Mouse (Mus musculus): Measurements from ENCODE around the gene Fpgs. TPM values are rescaled to one million over a fixed set of nuclear protein-coding genes. Genes with fewer than 3 reads are reported as not detected.

Gene Fpgs
- polyA plus RNA-seq, 1 experiment from 2014 or later = 15.3 TPM

GRCm38 (mm10) chr2:32685807-32686206, 18.1 kb downstream of the Fpgs start:
- no peaks in the 10 kb centered on the region for H3K27me3 ChIP-seq (ENCODE audit: control insufficient read depth, insufficient read depth, low read length)
- H3K4me2 ChIP-seq (ENCODE audit: low read length) = no peak overlapping the region
- H3K4me1 ChIP-seq (ENCODE audit: control insufficient read depth, insufficient read depth, low read length) = no peaks in the 10 kb centered on the region
- no peak overlapping the region for H3K9ac ChIP-seq (replicated peaks; ENCODE audit: low read length)
- peaks cover 57% of the 10 kb centered on the region for H3K36me3 ChIP-seq (ENCODE audit: control insufficient read depth, insufficient read depth, low read length)
- H3K27ac ChIP-seq (replicated peaks; ENCODE audit: low read depth, low read length) = no peak overlapping the region
- H3K4me3 ChIP-seq (replicated peaks; ENCODE audit: low read depth, low read length) = no peak overlapping the region
- no peak for DNase-seq
- no peak for ATAC-seq (ENCODE audit: low FRiP score, low TSS enrichment)
- no peaks in the 10 kb centered on the region for H3K9me3 ChIP-seq (ENCODE audit: control insufficient read depth, low read length)
- WGBS = 97% methylated on average over 3 of the region's 3 CpGs

- no peak for DNase-seq
- Histone ChIP-seq H3K9me3 (ENCODE audit: control insufficient read depth, low read length) (no peaks in the 10 kb centered on the region), H3K27me3 (ENCODE audit: control insufficient read depth, insufficient read depth, low read length) (no peaks in the 10 kb centered on the region), H3K4me1 (ENCODE audit: control insufficient read depth, insufficient read depth, low read length) (no peaks in the 10 kb centered on the region), H3K9ac (replicated peaks; ENCODE audit: low read length) (no peak overlapping the region), H3K36me3 (ENCODE audit: control insufficient read depth, insufficient read depth, low read length) (peaks cover 57% of the 10 kb centered on the region), H3K27ac (replicated peaks; ENCODE audit: low read depth, low read length) (no peak overlapping the region), H3K4me2 (ENCODE audit: low read length) (no peak overlapping the region), H3K4me3 (replicated peaks; ENCODE audit: low read depth, low read length) (no peak overlapping the region)
- ATAC-seq (ENCODE audit: low FRiP score, low TSS enrichment) = no peak
- 95% methylated on average over 15 of the region's 15 CpGs for WGBS
Observed at GRCm38 (mm10) chr2:32684681-32685428, 19.1 kb downstream of the Fpgs start.

GRCm38 (mm10) chr2:32683701-32684100, 20.2 kb downstream of the Fpgs start:
- Histone ChIP-seq H3K9ac (replicated peaks; ENCODE audit: low read length) (no peak overlapping the region), H3K4me3 (replicated peaks; ENCODE audit: low read depth, low read length) (no peak overlapping the region), H3K27me3 (ENCODE audit: control insufficient read depth, insufficient read depth, low read length) (no peaks in the 10 kb centered on the region), H3K27ac (replicated peaks; ENCODE audit: low read depth, low read length) (no peak overlapping the region), H3K4me1 (ENCODE audit: control insufficient read depth, insufficient read depth, low read length) (no peaks in the 10 kb centered on the region), H3K36me3 (ENCODE audit: control insufficient read depth, insufficient read depth, low read length) (peaks cover 57% of the 10 kb centered on the region), H3K4me2 (ENCODE audit: low read length) (no peak overlapping the region), H3K9me3 (ENCODE audit: control insufficient read depth, low read length) (no peaks in the 10 kb centered on the region)
- WGBS = 94% methylated on average over 10 of the region's 10 CpGs
- ATAC-seq (ENCODE audit: low FRiP score, low TSS enrichment) = no peak
- DNase-seq = no peak

- no peak for ATAC-seq (ENCODE audit: low FRiP score, low TSS enrichment)
- Histone ChIP-seq H3K4me1 (ENCODE audit: control insufficient read depth, insufficient read depth, low read length) (no peaks in the 10 kb centered on the region), H3K4me3 (replicated peaks; ENCODE audit: low read depth, low read length) (no peak overlapping the region), H3K36me3 (ENCODE audit: control insufficient read depth, insufficient read depth, low read length) (peaks cover 54% of the 10 kb centered on the region), H3K9ac (replicated peaks; ENCODE audit: low read length) (0 out of 2 replicates have a peak overlapping the region, but pooled peaks have one; percentile 9), H3K27me3 (ENCODE audit: control insufficient read depth, insufficient read depth, low read length) (no peaks in the 10 kb centered on the region), H3K4me2 (ENCODE audit: low read length) (no peak overlapping the region), H3K9me3 (ENCODE audit: control insufficient read depth, low read length) (no peaks in the 10 kb centered on the region), H3K27ac (replicated peaks; ENCODE audit: low read depth, low read length) (no peak overlapping the region)
- DNase-seq = no peak
- WGBS = 83% methylated on average over 14 of the region's 14 CpGs
Observed at GRCm38 (mm10) chr2:32682721-32683417, 21.1 kb downstream of the Fpgs start.

- WGBS = 68% methylated on average over 6 of the region's 6 CpGs
- H3K27ac ChIP-seq (replicated peaks; ENCODE audit: low read depth, low read length) = no peak overlapping the region
- H3K27me3 ChIP-seq (ENCODE audit: control insufficient read depth, insufficient read depth, low read length) = no peaks in the 10 kb centered on the region
- DNase-seq (no peak), ATAC-seq (ENCODE audit: low FRiP score, low TSS enrichment) (no peak)
- no peak overlapping the region for H3K4me2 ChIP-seq (ENCODE audit: low read length)
- no peaks in the 10 kb centered on the region for H3K4me1 ChIP-seq (ENCODE audit: control insufficient read depth, insufficient read depth, low read length)
- H3K36me3 ChIP-seq (ENCODE audit: control insufficient read depth, insufficient read depth, low read length) = peaks cover 45% of the 10 kb centered on the region
- H3K9ac ChIP-seq (replicated peaks; ENCODE audit: low read length) = no peak overlapping the region
- H3K4me3 ChIP-seq (replicated peaks; ENCODE audit: low read depth, low read length) = no peak overlapping the region
- H3K9me3 ChIP-seq (ENCODE audit: control insufficient read depth, low read length) = no peaks in the 10 kb centered on the region
Observed at GRCm38 (mm10) chr2:32681754-32682153, 22.2 kb downstream of the Fpgs start.

- 86% methylated on average over 19 of the region's 19 CpGs for WGBS
- DNase-seq (no peak), ATAC-seq (ENCODE audit: low FRiP score, low TSS enrichment) (no peak)
- no peaks in the 10 kb centered on the region for H3K9me3 ChIP-seq (ENCODE audit: control insufficient read depth, low read length)
- no peaks in the 10 kb centered on the region for H3K27me3 ChIP-seq (ENCODE audit: control insufficient read depth, insufficient read depth, low read length)
- H3K4me2 ChIP-seq (ENCODE audit: low read length) = no peak overlapping the region
- H3K4me1 ChIP-seq (ENCODE audit: control insufficient read depth, insufficient read depth, low read length) = no peaks in the 10 kb centered on the region
- H3K36me3 ChIP-seq (ENCODE audit: control insufficient read depth, insufficient read depth, low read length) = peaks cover 39% of the 10 kb centered on the region
- no peak overlapping the region for H3K9ac ChIP-seq (replicated peaks; ENCODE audit: low read length)
- no peak overlapping the region for H3K27ac ChIP-seq (replicated peaks; ENCODE audit: low read depth, low read length)
- no peak overlapping the region for H3K4me3 ChIP-seq (replicated peaks; ENCODE audit: low read depth, low read length)
Observed at GRCm38 (mm10) chr2:32680961-32681650, 22.8 kb downstream of the Fpgs start.

GRCm38 (mm10) chr2:32680051-32680451, 23.9 kb downstream of the Fpgs start:
- H3K27ac ChIP-seq (replicated peaks; ENCODE audit: low read depth, low read length) = no peak overlapping the region
- H3K36me3 ChIP-seq (ENCODE audit: control insufficient read depth, insufficient read depth, low read length) = peaks cover 28% of the 10 kb centered on the region
- 61% methylated on average over 7 of the region's 7 CpGs for WGBS

GRCm38 (mm10) chr2:32677683-32678082, 26.3 kb downstream of the Fpgs start:
- Histone ChIP-seq H3K9ac (replicated peaks; ENCODE audit: low read length) (no peak overlapping the region), H3K27me3 (ENCODE audit: control insufficient read depth, insufficient read depth, low read length) (no peaks in the 10 kb centered on the region), H3K4me2 (ENCODE audit: low read length) (no peak overlapping the region), H3K9me3 (ENCODE audit: control insufficient read depth, low read length) (no peaks in the 10 kb centered on the region), H3K4me3 (replicated peaks; ENCODE audit: low read depth, low read length) (no peak overlapping the region), H3K4me1 (ENCODE audit: control insufficient read depth, insufficient read depth, low read length) (no peaks in the 10 kb centered on the region), H3K36me3 (ENCODE audit: control insufficient read depth, insufficient read depth, low read length) (peaks cover 4% of the 10 kb centered on the region; the same call in 1 of the 2 replicates), H3K27ac (replicated peaks; ENCODE audit: low read depth, low read length) (no peak overlapping the region)
- ATAC-seq (ENCODE audit: low FRiP score, low TSS enrichment) = no peak
- 99% methylated on average over 7 of the region's 7 CpGs for WGBS
- no peak for DNase-seq

More at GRCm38 (mm10) chr2:32680051-32680451, 23.9 kb downstream of the Fpgs start:
- Histone ChIP-seq H3K9ac (replicated peaks; ENCODE audit: low read length) (no peak overlapping the region), H3K27me3 (ENCODE audit: control insufficient read depth, insufficient read depth, low read length) (no peaks in the 10 kb centered on the region), H3K9me3 (ENCODE audit: control insufficient read depth, low read length) (no peaks in the 10 kb centered on the region), H3K4me2 (ENCODE audit: low read length) (no peak overlapping the region), H3K4me1 (ENCODE audit: control insufficient read depth, insufficient read depth, low read length) (no peaks in the 10 kb centered on the region), H3K4me3 (replicated peaks; ENCODE audit: low read depth, low read length) (no peak overlapping the region)
- ATAC-seq (ENCODE audit: low FRiP score, low TSS enrichment) (no peak), DNase-seq (no peak)

All from midbrain, embryonic 14.5 days (tissue).